Mouse (Mus musculus) hindbrain, embryonic 15.5 days (tissue): ENCODE measurements around the gene Sele. TPM values are rescaled to one million over a fixed set of nuclear protein-coding genes. Genes with fewer than 3 reads are reported as not detected.
"Not testable (repeated sequence)": the region's sequence is repeated elsewhere in the genome, so short reads cannot be mapped to it uniquely, and the experiment has no call there.

Experiments used
- ATAC-seq: fragments of 200-750 bp; cut with Nextera tagmentation; 2 replicates; pipeline ENCODE4 v1.8.0; 2017; ENCODE audit warnings: low read depth, moderate number of reproducible peaks, moderate TSS enrichment; ENCODE audit not compliant: low FRiP score
- H3K27ac ChIP-seq: fragments of 300-500 bp; sonication (generic); replicated peaks from 2 replicates; pipeline ENCODE4 v1.5.1; 2015; ENCODE audit warnings: mild to moderate bottlenecking, inconsistent platforms
- H3K27me3 ChIP-seq: fragments of 300-500 bp; sonication (generic); 2 replicates; pipeline ENCODE4 v1.6.1; 2015; ENCODE audit warnings: control low read depth, inconsistent platforms
- H3K36me3 ChIP-seq: fragments of 300-500 bp; sonication (generic); 2 replicates; pipeline ENCODE4 v1.6.1; 2015; ENCODE audit warnings: control low read depth, inconsistent platforms
- H3K4me1 ChIP-seq: fragments of 300-500 bp; sonication (generic); replicated peaks from 2 replicates; pipeline ENCODE4 v1.6.1; 2015; ENCODE audit warnings: control low read depth, inconsistent platforms
- H3K4me2 ChIP-seq: fragments of 300-500 bp; sonication (generic); 2 replicates; pipeline ENCODE4 v1.6.1; 2015; ENCODE audit warnings: moderate library complexity, mild to moderate bottlenecking, inconsistent platforms
- H3K4me3 ChIP-seq: fragments of 300-500 bp; sonication (generic); 2 replicates; pipeline ENCODE4 v1.5.1; 2015; ENCODE audit warnings: mild to moderate bottlenecking, inconsistent platforms
- H3K9ac ChIP-seq: fragments of 300-500 bp; sonication (generic); 2 replicates; pipeline ENCODE4 v1.6.1; 2015; ENCODE audit warnings: inconsistent platforms
- H3K9me3 ChIP-seq: fragments of 300-500 bp; sonication (generic); 2 replicates; pipeline ENCODE4 v1.6.1; 2016; ENCODE audit warnings: control low read depth, inconsistent platforms
- WGBS: fragments of 180-500 bp; shearing (Covaris S2); methylation state at CpG from one replicate; pipeline ENCODE4 v1.1.7; 2015; 5-methylcytosine and 5-hydroxymethylcytosine counted together
- polyA plus RNA-seq: library from polyadenylated mRNA; unstranded; fragments of >200 nt; fragmentation: Nextera tagmentation; extraction: Ambion mirVana; gene quantifications from 2 replicates; pipeline ENCODE4 v1.2.1, GENCODE M21; 2015

The Sele gene
- not detected in 2 replicates for polyA plus RNA-seq

DNA sequence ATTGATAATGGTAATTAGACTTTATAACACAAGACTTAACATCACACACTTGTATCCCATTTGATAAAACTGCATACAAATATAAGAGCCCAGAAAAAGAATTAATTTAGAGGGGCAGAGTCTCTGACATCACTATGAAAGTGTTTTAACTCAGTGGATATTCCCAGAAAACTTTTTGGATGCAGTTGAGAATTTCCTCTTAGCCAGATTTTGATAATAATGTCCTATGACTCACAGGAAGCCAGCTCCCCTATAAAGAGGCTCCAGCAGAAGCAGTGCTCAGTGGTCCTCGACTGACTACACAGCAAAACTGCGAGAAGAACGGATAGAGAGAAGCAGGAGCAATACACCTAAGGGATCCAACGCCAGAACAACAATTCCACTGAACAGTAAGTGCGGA is at the start of gene Sele:
TSS of gene Sele (plus strand) at position 301 of the 400 bp plus-strand sequence.
- Histone ChIP-seq H3K4me1 (no peaks in the 10 kb centered on the region), H3K4me2 (no peak within 1 kb of the TSS), H3K27ac (no peak within 1 kb of the TSS), H3K9me3 (no peaks in the 10 kb centered on the region), H3K27me3 (no peaks in the 10 kb centered on the region), H3K9ac (no peak within 1 kb of the TSS), H3K4me3 (no peak within 1 kb of the TSS), H3K36me3 (no peaks in the 10 kb centered on the region)
- 81% methylated on average over 5 of the region's 5 CpGs for WGBS
- no peak for ATAC-seq

DNA sequence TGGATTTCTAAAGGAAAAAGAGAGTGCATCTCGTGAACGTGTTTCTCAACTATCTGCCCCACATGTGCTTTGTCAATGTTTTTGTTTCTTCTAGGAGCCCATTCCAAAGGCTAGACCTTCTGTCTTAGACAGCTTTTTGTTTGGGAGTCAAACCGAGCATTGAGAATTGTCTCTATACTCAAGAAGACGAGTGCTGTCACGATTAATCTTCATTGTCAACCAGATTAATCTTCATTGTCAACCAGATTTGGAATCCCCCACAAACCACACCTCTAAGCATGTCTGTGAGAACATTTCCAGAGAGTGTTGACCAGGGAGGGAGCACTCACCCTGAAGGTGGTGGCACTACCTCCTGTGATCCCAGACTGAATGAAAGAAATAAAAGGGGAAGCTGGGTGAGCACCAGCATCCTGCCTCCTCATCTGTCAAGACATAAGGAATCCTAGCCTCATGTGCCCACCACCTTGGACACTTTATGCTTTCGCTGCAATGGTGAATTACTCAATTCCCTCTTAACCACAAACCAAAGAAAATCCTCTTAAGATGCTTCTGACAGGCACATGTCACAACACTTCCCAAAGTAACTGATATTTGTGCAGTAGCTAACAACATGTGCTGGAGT is 46.1 kb upstream of the Sele start:
- H3K36me3 ChIP-seq, result no peaks in the 10 kb centered on the region
- no peak for ATAC-seq
- no peak overlapping the region for H3K27ac ChIP-seq
- H3K27me3 ChIP-seq, result no peaks in the 10 kb centered on the region
- H3K4me3 ChIP-seq, result no peak overlapping the region
- no peak overlapping the region for H3K9ac ChIP-seq
- H3K4me1 ChIP-seq, result no peaks in the 10 kb centered on the region
- no peaks in the 10 kb centered on the region for H3K9me3 ChIP-seq
- 56% methylated on average over 6 of the region's 6 CpGs for WGBS
- H3K4me2 ChIP-seq, result no peak overlapping the region

GRCm38 (mm10) chr1:164004311-164004710 is 43.7 kb upstream of the Sele start:
- no peak for ATAC-seq

DNA sequence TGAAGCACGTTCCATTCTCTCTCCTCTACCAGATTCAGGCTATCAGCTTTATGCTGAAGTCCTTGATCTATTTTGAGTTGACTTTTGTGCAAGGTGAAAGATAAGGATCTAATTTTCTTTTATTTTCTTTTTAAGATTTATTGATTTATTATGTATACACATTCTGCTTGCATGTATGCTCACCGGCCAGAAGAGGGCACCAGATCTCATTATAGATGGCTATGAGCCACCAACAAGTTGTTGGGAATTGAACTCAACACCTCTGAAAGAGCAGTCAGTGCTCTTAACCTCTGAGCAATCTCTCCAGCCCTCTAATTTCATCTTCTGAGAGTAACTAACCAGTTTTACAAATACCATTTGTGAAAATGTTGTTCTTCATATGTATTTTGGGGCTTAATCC is 38.8 kb upstream of the Sele start:
- no peak overlapping the region for H3K4me3 ChIP-seq
- 45% methylated on average over 2 of the region's 2 CpGs for WGBS
- H3K27ac ChIP-seq, result no peak overlapping the region
- no peak overlapping the region for H3K4me2 ChIP-seq
- ATAC-seq, result no peak
- H3K4me1 ChIP-seq, result no peaks in the 10 kb centered on the region
- no peaks in the 10 kb centered on the region for H3K27me3 ChIP-seq
- H3K36me3 ChIP-seq, result no peaks in the 10 kb centered on the region
- no peak overlapping the region for H3K9ac ChIP-seq
- H3K9me3 ChIP-seq, result no peaks in the 10 kb centered on the region

More at GRCm38 (mm10) chr1:164004311-164004710, 43.7 kb upstream of the Sele start:
- Histone ChIP-seq H3K4me3 (no peak overlapping the region), H3K27ac (no peak overlapping the region), H3K4me1 (no peaks in the 10 kb centered on the region), H3K4me2 (no peak overlapping the region), H3K9me3 (no peaks in the 10 kb centered on the region), H3K9ac (no peak overlapping the region), H3K36me3 (no peaks in the 10 kb centered on the region), H3K27me3 (no peaks in the 10 kb centered on the region)
- WGBS, result 86% methylated on average over 3 of the region's 3 CpGs

DNA sequence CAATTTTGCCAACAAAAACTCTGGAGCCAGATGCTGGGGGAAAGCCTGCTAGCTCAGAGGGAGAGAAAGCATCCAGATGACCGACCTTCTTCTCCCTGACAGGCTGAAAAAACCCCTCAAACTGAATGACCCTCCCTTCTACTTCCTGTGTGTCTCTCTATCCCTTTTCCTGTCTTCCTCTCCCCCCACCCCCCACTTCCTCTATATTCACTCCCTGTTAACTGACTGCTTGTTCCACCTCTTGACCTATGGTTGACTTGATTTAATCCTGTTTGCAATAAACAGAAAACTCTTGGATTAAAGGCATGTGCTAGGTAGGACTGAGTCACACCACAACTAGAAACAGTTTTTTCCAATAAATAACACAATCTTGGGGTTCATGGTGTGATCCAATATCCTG is 33.4 kb upstream of the Sele start:
- H3K4me3 ChIP-seq, result no peak overlapping the region
- WGBS, result 88% methylated on average over 1 of the region's 1 CpGs
- ATAC-seq, result no peak
- H3K36me3 ChIP-seq, result no peaks in the 10 kb centered on the region
- no peaks in the 10 kb centered on the region for H3K27me3 ChIP-seq
- no peak overlapping the region for H3K27ac ChIP-seq
- H3K4me1 ChIP-seq, result no peaks in the 10 kb centered on the region
- H3K9me3 ChIP-seq, result no peaks in the 10 kb centered on the region
- H3K9ac ChIP-seq, result no peak overlapping the region
- no peak overlapping the region for H3K4me2 ChIP-seq

DNA sequence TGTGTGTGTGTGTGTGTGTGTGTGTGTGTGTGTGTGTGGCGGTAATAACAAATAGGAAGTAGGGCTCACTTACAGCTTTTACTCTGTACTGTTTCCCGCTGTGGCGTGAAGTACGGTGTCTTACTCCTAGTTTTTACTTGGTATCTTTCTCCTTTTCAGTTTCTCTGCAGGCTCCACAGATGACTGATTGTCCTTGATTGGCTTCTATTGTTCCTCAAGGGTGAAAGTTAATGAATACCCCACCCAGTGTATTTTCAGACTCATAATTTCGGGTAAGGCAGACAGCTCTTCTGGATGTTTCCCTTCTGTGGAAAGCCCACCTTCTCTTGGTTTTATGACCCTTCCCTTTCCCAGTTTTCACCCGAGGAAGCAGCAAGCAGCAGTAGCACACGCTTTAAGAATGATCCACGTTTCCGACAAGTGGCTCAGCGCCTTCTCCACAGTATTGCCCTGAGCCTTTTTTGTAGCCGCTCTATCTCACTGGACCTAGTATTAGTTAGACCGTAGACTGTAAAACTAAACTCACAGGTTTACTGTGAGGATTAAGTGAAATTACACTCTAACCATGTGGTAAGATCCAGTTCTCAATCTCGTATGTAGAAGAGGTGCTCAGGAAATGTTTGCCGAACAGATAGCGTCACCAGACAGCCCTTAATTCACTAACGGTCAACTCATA is 29.7 kb upstream of the Sele start:
- no peak for ATAC-seq
- Histone ChIP-seq H3K27me3 (no peaks in the 10 kb centered on the region), H3K9ac (no peak overlapping the region), H3K4me3 (no peak overlapping the region), H3K36me3 (no peaks in the 10 kb centered on the region), H3K27ac (no peak overlapping the region), H3K9me3 (no peaks in the 10 kb centered on the region), H3K4me2 (no peak overlapping the region), H3K4me1 (no peaks in the 10 kb centered on the region)
- WGBS, result 75% methylated on average over 16 of the region's 16 CpGs

DNA sequence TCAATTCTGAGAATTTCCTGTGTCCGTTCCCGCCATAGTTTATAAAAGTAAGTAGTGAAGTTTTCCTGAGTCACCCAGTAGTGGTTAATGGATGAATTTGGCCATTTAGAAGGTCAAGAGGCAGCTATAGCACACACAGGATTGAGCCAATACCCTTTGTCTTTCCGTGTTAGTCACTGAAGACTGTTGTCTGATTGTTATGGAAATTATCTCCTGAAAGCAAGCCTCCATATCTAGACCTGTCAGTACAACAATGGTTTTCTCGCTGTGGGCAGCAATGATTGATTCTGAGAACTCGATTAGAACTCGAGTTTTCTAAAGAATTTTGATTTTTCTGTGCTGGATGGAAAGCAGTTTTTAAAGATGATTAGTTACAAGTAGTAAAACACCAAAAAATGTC is 28.2 kb upstream of the Sele start:
- H3K27me3 ChIP-seq, result no peaks in the 10 kb centered on the region
- no peaks in the 10 kb centered on the region for H3K4me1 ChIP-seq
- H3K4me2 ChIP-seq, result no peak overlapping the region
- no peak overlapping the region for H3K27ac ChIP-seq
- ATAC-seq, result no peak
- WGBS, result 18% methylated on average over 6 of the region's 6 CpGs
- H3K9ac ChIP-seq, result no peak overlapping the region
- no peaks in the 10 kb centered on the region for H3K36me3 ChIP-seq
- H3K9me3 ChIP-seq, result no peaks in the 10 kb centered on the region
- no peak overlapping the region for H3K4me3 ChIP-seq

- 86% methylated on average over 3 of the region's 3 CpGs for WGBS
- ATAC-seq, H3K4me2 ChIP-seq: not testable (repeated sequence)
Measured at GRCm38 (mm10) chr1:164020746-164021145, 27.3 kb upstream of the Sele start.

DNA sequence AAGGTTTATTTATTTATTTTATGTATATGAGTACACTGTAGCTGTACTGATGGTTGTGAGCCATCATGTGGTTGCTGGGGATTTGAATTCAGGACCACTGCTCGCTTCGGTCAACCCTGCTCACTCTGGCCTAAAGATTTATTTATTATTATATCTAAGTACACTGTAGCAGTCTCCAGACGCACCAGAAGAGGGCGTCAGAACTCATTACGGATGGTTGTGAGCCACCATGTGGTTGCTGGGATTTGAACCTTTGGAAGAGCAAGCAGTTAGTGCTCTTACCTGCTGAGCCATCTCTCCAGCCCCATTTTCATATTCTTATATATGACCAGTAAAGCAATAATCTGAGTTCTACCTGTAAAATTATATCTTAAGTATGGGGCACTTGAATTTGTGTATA is 25.9 kb upstream of the Sele start:
- not testable (repeated sequence) for H3K4me3 ChIP-seq, H3K4me2 ChIP-seq, H3K36me3 ChIP-seq, H3K4me1 ChIP-seq, H3K9ac ChIP-seq, H3K9me3 ChIP-seq, H3K27me3 ChIP-seq, ATAC-seq, H3K27ac ChIP-seq
- 86% methylated on average over 5 of the region's 5 CpGs for WGBS

More at GRCm38 (mm10) chr1:164020746-164021145, 27.3 kb upstream of the Sele start:
- not testable (repeated sequence) for H3K4me1 ChIP-seq, H3K27me3 ChIP-seq, H3K27ac ChIP-seq, H3K9ac ChIP-seq, H3K36me3 ChIP-seq, H3K4me3 ChIP-seq, H3K9me3 ChIP-seq

GRCm38 (mm10) chr1:164025685-164026084 is 22.3 kb upstream of the Sele start:
- no peaks in the 10 kb centered on the region for H3K27me3 ChIP-seq
- H3K27ac ChIP-seq, result no peak overlapping the region
- H3K9me3 ChIP-seq, result no peaks in the 10 kb centered on the region
- no peak overlapping the region for H3K4me2 ChIP-seq
- no peaks in the 10 kb centered on the region for H3K4me1 ChIP-seq
- WGBS, result 83% methylated on average over 4 of the region's 4 CpGs
- no peaks in the 10 kb centered on the region for H3K36me3 ChIP-seq
- no peak overlapping the region for H3K4me3 ChIP-seq
- no peak for ATAC-seq
- no peak overlapping the region for H3K9ac ChIP-seq

- no peak for ATAC-seq
- no peaks in the 10 kb centered on the region for H3K36me3 ChIP-seq
- H3K4me3 ChIP-seq, result no peak overlapping the region
- 60% methylated on average over 5 of the region's 5 CpGs for whole genome bisulfite sequencing
- H3K27me3 ChIP-seq, result no peaks in the 10 kb centered on the region
- no peaks in the 10 kb centered on the region for H3K4me1 ChIP-seq
- no peaks in the 10 kb centered on the region for H3K9me3 ChIP-seq
- H3K4me2 ChIP-seq, result no peak overlapping the region
- H3K9ac ChIP-seq, result no peak overlapping the region
- H3K27ac ChIP-seq, result no peak overlapping the region
Measured at GRCm38 (mm10) chr1:164027416-164027815, 20.6 kb upstream of the Sele start.

GRCm38 (mm10) chr1:164040385-164041135 is 7.5 kb upstream of the Sele start:
- Histone ChIP-seq H3K4me2 (no peak overlapping the region), H3K36me3 (no peaks in the 10 kb centered on the region), H3K27ac (no peak overlapping the region), H3K27me3 (no peaks in the 10 kb centered on the region), H3K9ac (no peak overlapping the region), H3K4me1 (no peaks in the 10 kb centered on the region), H3K4me3 (no peak overlapping the region), H3K9me3 (no peaks in the 10 kb centered on the region)
- WGBS, result 65% methylated on average over 10 of the region's 10 CpGs
- ATAC-seq, result no peak
